Mouse (Mus musculus) Muller cell, postnatal 12 days (primary cell): ENCODE data around the gene Dnah11.

Source experiments
- DNase-seq: peaks from one replicate; pipeline ENCODE4 v3.0.0-alpha.2; 2015; ENCODE audit errors: inconsistent ontology term

Gene Dnah11

DNA sequence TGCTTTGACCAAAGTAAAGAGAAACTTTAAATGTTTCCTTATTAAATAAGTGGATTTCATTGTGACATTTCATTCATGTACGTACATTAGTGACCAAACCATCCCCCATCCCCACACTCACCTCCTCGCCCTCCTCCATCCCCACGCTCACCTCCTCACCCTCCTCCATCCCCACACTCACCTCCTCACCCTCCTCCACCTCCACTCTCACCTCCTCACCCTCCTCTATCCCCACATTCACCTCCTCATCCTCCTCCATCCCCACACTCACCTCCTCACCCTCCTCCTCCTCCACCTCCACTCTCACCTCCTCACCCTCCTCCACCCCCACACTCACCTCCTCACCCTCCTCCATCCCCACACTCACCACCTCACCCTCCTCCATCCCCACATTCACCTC lies 337.6 kb downstream of the Dnah11 start:
- DNase-seq = no peak

GRCm38 (mm10) chr12:117860840-117861239 lies 338.0 kb downstream of the Dnah11 start:
- DNase-seq = no peak

DNA sequence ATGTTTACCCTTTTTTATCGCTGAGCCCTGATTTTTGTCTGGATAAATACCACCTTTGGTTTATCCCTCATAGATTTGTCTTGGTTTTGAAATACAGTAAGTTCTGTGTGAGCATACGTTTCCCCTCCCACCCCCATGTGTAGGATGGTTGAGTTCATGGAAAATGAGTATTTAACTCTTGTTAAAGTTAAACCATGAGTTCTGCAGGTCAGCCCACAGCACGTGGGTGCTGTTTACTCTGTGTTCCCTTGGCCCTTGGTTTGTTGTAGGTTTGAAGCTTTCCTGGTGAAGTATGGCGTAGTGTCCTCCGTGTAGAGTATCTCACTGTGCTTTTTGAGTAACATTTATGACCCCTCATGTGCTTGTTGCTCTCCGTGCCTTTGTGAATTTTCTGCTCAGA lies 341.0 kb downstream of the Dnah11 start:
- DNase-seq = no peak

GRCm38 (mm10) chr12:117857023-117857422 lies 341.8 kb downstream of the Dnah11 start:
- no peak for DNase-seq

DNA sequence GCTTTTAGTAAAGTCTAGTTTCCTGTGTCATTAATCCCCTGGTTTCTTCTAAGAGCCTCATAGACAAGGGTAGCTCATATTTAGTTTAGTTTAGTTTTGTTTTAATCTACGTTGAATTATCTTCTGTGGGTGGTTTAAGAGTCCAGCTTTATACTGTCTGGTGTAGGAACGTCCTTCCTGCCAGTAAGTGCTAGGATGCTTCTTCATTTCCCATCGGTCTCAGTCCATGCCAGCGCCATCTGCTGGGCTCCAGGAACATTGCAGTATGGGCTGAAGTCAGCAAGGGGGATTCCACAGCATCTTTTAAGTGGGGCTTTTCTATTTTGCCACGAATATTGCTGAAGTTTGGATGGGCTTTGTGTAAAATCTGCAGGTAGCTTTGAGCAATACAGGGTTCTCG lies 345.5 kb downstream of the Dnah11 start:
- peak; percentile 6 for DNase-seq

DNA sequence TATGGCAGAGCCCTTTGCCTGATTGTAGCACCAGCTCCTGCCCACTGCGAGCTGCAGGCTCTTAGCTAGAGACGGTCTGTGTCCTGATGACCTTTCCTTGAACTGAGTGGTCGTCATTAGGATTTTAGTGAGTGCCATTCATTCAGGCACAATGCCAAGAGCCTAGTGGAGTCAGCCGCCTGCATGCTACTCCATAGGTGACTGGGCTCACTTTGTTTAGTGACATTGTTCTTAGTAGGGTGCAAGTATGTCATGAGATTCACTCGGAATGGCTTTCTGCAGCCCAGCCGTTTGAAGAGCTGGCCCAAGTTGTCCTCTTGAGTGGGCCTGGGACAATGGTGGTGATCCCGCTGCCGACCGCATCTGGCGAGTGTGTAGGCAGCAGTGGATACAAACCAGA lies 348.4 kb downstream of the Dnah11 start:
- peak; percentile 32 for DNase-seq

DNA sequence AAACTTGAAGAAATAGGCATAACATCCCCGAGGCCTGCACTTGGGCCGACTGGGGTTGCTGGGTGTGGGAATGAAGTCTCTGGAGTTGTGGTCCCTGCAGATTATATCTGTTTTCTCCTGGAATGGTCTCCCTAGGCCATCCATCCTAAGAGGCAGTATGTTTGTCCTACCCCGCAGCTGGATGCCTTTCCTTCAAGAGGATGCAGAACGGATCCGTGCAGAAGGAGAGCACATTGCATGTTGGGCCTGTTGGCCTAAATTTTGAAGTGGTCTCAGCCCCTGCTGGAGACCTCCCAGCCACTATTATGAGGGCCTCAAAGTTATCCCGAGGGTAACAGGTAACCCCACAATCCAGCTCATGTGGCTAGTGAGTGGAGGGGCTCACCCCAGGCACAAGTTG lies 350.2 kb downstream of the Dnah11 start:
- no peak for DNase-seq

GRCm38 (mm10) chr12:117844917-117845316 lies 353.9 kb downstream of the Dnah11 start:
- no peak for DNase-seq

DNA sequence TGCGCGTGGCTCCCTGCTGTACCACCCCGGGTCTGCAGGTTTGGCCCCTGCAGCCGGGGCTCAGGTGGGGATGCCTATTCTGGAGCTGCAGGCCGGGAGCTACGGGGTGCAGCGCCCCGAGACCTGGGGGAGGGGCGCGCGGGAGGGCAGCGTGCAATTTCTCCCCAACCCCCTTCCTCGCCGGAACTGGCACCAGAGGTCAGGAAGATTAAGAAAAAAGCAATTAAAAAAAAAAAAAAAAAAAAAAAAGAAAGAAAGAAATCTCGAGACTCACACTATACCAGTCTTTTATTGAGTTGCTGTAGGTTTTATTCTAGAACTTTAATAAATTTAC lies 354.8 kb downstream of the Dnah11 start:
- no peak for DNase-seq

DNA sequence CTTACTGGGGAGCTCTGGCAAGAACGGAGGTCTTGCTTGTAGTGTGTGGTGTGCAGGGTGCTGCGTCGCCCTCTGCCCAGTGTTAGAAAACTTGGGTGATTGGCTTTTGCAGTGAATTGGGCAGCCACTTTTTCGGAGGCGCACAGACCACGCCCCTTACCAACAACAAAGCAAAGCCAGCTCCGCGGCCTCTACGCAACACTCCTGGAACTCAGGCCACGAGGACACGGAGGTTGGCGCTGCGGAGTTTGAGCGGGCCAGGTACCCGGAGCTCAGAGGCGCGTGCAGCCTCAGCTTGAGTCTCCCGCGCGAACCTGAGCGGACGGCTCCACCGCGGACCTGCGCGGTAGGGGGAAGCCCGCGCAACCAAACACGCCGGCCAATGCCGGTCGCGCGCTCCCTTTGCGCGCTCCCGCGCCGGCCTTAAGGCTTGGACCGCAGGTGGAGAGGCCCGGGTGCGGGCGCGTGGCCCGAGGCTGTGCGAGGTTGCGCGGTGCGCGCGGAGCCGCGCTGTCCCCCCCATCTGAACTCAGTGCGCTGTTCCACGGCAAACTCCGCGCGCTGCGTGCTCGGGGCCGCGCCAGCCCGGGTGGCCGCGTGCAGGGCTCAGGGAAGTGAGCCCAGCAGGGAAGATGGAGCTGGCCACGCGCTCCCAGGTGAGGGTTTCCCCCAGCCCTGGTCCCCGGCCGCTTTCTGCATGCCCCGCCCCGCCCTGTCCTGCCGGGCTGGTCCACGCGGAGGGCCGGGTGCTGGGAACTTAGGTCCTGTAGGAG lies 355.4 kb downstream of the Dnah11 start:
- DNase-seq = peak; percentile 75

- DNase-seq = no peak
Observed at GRCm38 (mm10) chr12:117842676-117843075, 356.2 kb downstream of the Dnah11 start.

- no peak for DNase-seq
Observed at GRCm38 (mm10) chr12:117840705-117841104, 358.1 kb downstream of the Dnah11 start.

GRCm38 (mm10) chr12:117837376-117837775 lies 361.5 kb downstream of the Dnah11 start:
- DNase-seq = no peak

- DNase-seq = no peak
Observed at GRCm38 (mm10) chr12:117835371-117835770, 363.5 kb downstream of the Dnah11 start.

GRCm38 (mm10) chr12:117834652-117835051 lies 364.2 kb downstream of the Dnah11 start:
- DNase-seq = no peak

DNA sequence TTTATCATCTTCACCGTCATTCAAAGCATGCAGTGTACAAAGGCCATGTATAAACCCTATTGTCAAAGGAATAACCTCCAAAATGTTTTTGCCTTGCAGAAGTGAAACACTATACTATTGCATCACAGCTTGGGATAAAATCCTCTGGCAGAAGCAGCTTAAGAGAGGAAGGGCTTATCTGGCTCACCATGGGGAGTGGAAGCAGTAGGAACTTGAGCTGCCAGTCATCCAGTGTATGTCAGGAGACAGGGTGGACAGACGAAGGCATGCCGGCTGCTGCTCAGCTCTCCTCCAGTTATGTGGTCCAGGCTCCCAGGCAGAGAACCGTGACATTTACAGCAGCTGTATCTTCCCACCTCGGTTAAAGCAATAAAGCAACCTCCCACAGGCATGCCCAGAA lies 366.7 kb downstream of the Dnah11 start:
- no peak for DNase-seq

DNA sequence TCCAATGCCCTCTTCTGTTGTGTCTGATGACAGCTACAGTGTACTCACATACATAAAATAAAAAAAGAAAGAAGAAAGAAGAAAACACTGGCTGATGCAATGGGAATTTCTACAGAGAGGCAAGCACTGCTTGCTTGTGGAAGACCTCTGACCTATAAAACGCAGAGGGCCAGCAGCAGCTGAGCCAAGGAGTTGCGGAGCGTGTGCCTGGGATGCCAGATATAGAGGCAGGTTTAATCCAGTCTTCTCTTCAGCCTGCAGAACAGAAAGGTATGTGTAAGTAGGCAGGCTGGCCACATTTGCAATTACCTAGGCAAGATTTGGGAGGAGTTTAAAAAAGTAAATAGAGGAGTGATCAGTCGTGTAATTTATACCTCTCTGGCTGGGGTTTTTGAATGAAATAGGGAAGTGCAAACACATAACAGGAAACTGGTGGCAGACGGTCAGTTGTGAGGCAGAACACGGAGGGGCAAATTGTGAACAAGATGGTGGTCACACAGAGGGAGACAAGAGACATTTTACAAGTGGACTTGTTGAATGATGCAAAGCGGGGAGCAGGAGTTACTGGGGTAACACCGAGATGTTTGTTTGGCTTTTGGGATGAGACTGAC lies 367.4 kb downstream of the Dnah11 start:
- no peak for DNase-seq

- no peak for DNase-seq
Observed at GRCm38 (mm10) chr12:117828350-117828749, 370.5 kb downstream of the Dnah11 start.
